Mouse (Mus musculus): ENCODE measurements around the gene Ryk.
"Not testable (repeated sequence)": the region's sequence is repeated elsewhere in the genome, so short reads cannot be mapped to it uniquely, and the experiment has no call there.

The Ryk gene

DNA sequence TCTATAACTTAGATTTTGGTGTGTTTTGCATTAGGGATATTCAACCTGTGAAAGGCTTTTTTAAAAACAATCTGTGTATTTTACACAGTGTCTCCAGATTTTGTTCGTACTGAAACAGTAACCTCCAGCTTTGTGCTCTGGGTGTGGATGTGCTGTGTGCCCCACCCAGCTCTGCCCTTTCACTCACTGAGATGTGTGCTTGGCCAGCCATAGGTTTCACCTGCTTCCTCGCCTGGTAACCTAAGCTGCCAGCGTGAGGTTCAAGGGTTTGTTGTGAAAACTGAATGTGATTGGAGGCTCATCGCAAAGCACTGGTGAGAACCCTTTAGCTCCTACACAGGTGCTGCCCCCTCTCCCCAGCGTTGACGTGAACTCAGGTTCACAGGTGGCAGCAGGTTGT is 70.2 kb downstream of the Ryk start:
- no peak for DNase-seq (ENCODE audit: low spot score in 2 of 2)

DNA sequence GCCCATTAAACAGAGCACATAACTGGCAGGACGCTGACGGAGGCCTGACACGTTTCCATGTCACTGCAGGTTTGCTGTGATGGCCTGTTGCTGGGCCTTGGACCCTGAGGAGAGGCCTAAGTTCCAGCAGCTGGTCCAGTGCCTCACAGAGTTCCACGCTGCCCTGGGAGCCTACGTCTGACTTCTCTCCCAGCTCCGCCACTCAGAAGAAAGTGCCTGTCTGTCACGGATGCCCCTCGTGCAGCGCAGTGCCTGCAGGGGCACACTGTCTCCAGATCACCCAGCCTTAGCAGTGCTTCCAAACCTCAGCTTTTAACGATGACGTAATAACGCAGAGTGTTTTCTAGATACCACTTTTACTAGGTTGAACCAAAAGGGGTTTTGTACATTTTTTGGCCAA is 72.1 kb downstream of the Ryk start:
- DNase-seq (ENCODE audit: low spot score in 2 of 2) = no peak

GRCm38 (mm10) chr9:102907521-102908246 is 73.0 kb downstream of the Ryk start:
- DNase-seq (ENCODE audit: low spot score in 2 of 2) = no peak

- DNase-seq (ENCODE audit: low spot score in 2 of 2) = no peak
Measured at GRCm38 (mm10) chr9:102911526-102911925, 76.8 kb downstream of the Ryk start.

GRCm38 (mm10) chr9:102912516-102913035 is 77.9 kb downstream of the Ryk start:
- DNase-seq (ENCODE audit: low spot score in 2 of 2) = no peak

GRCm38 (mm10) chr9:102913597-102913996 is 78.9 kb downstream of the Ryk start:
- DNase-seq (ENCODE audit: low spot score in 2 of 2) = not testable (repeated sequence)

DNA sequence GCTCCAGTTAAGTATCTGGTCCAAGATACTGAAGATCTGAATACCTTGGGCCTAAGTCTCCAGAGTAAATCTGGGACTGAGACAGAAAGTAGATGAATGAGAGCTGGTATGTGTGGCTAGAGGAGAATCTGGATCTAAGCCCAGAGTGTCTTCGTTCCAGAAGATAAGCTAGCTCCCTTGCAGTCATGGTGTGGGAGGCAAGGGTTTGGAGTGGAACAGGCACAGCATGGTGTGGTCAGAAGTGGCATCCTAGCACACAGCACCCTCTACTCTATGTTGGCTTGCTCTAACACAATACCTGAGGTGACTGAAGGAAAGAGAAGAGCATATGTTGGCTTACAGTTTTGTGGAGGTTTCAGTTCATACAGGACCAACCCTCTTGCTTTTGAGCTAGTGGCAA is 79.9 kb downstream of the Ryk start:
- DNase-seq (ENCODE audit: low spot score in 2 of 2) = peak in 1 of 2 experiments; percentile 56

DNA sequence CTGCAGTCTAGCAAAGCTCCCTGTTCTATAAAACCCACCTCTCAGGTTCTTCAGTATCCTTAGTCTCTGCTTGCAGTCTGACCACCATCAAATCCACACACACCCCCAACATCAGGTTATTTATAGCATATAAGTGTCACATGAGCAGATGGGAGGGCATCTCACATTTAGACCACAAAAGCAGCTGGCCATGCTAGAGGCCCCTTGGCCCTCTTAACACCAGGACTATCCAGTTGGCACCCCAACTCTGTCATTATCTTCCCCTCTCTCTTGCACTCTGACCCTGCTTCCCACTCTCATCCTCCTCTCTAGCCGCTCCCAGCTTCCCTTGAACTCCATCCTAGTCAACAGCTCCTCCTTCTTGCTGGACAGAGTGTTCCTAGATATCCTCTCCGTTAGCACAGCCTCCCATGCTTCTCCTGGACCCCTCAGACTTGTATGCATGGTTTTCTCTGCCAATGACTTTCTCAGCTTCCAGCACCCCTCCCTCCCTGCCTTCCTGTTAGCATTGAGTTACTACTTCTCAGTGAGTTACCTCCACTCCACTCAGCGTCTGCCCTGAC is 80.7 kb downstream of the Ryk start:
- no peak for DNase-seq (ENCODE audit: low spot score in 2 of 2)

DNA sequence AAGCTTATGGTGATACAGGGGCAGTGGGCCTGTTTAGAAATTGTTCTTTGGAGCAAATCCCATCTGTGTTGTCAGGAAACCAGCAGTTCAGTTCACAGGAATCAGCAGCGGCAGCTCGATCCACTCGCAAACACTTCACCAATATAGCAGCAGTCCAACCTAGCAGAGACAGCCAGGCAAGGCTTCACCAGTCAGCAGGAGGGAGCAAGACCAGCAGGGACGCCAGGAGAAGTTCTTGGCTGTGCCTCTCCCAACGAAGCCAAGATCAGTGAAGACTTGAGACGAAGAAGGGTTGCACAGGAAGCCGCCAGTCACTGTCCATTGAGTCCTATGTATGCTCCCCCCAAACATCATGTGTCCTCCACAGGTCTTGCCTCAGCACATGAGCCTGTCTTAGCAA is 81.4 kb downstream of the Ryk start:
- DNase-seq (ENCODE audit: low spot score in 2 of 2) = no peak

DNA sequence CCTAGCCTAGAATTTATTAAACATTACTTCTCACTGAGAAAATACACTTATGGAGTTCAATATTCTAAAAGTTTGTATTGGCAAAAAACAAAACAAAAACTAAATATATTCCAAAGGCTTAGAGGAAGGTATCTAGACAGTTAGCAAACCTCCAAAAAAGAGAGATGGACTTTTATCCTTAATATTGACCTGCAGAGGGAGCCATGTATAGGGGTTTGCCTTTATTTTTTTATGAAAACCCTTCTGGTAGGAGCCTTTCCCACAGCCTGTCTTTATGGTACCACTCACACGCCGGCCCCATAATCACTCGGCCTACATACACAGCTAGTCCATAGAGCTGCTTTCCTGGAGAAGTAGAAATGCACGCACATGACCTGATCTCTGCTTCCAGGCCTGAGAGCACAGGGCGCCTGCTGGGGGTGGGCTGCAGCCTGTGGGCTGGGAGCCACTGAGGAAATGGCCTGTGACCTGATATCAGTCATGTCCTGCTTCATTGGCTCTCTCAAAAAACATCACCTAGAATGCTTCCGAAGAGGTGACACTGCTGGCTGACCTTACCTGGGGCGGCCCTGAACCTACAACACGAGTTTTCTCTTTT is 82.9 kb downstream of the Ryk start:
- DNase-seq (ENCODE audit: low spot score in 2 of 2) = no peak

DNA sequence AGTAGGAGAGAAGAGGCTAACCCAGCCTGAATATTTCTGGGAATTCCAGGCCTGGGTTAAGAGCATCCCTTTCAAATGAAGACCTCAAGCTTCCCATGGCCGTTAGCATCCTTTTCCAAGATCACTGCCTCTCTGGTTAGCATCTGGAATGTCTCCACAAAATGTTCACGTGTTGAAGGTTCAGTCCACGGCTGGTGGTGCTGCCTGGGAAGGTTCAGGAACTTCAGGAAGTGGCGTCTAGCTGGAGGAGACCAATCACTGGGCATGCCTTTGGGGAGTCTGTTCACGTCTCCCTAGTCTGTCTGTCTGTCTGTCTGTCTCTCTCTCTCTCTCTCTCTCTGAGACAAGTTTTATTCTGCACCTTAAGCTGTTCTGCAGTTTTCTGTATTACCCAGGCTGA is 84.8 kb downstream of the Ryk start:
- no peak for DNase-seq (ENCODE audit: low spot score in 2 of 2)

DNA sequence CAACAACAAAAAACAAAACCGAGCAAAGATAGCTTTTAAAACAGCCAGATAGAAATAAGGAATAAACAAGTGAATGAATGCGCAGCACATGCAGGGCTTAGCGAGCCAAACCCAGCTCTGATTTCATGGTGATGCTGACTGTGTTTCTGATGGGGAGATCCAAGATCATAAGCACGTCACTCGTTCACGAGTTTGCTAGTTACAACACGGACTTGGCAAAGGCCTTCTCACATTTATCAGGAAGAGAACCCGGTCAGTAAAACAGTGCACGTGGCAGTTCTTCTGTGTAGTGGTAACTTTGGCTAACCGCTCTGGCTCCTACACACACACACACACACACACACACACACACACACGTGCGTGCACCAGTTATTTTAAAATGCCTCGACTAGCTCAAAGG is 87.1 kb downstream of the Ryk start:
- no peak for DNase-seq (ENCODE audit: low spot score in 2 of 2)

DNA sequence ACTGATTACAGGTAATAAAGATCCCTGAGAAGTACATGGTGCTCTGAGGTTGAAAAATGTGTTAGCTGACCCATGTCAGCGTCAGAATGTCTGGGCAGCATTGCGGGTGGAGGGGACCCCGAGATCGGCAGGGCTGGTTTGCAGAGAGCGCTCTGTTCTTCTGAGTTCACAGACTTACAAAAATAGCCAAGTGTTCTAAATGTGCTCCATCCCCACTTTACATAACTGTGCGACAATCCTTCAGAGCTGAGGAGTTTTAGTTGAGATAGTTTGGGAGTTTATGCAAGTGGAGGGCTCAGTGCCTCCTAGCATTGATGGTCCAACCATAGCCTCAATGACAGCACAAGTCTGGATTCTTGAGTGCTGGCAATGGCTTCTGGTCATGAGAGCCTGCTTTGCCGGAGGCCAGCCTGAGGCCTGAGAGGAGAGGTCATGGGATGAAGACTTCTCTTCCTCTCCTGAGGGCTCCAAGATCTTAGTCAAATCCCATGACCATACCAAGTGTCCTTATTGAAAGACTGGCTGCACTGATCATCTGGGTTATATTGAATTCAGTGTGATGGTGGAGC is 88.2 kb downstream of the Ryk start:
- no peak for DNase-seq (ENCODE audit: low spot score in 2 of 2)

DNA sequence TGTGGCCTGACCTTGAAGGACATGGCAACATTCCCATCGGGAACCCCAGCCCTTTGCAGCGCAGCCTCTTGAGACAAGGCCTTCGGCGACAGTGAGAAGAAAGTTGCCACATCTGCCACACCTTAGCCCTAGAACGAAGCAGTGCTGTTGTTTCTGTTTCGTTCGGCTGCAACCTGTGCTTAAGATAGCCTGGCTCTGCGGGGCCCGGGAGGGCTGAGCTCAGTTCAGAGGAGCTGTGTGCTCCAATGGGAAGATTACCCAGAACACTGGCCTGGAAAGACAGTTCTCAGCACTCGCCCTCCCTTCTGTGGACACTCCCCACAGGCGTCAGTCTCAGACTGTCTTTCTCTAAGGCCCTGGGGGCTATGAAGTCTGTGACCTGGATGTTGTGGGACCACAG is 89.1 kb downstream of the Ryk start:
- DNase-seq (ENCODE audit: low spot score in 2 of 2) = no peak

DNA sequence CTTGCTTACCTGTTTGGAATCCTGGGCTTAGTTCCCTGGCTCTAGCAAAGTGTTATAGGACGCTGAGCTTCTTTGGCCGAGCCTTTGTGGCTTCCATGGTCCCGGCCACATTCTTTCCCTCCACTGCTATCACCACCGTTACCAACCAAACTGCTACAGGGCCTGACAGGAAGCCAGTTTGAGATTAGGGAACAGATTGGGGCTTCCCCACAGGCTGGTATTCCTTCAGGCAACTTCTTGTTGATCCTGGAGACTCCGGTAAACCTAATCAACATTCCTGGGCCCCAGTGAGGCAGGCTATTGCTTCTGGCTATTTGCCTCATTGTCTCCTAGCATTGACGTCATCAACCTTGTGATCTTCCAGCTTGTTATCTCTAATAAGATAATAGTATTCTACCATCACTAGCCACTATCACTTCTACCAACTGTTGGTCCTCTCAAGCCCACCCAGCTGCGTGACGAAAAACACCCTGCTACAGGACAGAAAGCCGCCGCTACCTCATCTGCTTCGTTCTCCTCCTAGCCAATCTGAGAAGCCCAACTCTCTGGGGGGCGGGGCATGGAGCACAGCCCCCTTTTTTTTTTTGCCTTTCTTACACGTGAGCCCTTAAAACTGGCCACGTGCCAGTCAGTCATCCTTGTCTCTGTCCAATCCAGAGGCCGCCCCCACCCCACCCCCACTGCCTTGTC is 90.1 kb downstream of the Ryk start:
- DNase-seq (ENCODE audit: low spot score in 2 of 2) = no peak

DNA sequence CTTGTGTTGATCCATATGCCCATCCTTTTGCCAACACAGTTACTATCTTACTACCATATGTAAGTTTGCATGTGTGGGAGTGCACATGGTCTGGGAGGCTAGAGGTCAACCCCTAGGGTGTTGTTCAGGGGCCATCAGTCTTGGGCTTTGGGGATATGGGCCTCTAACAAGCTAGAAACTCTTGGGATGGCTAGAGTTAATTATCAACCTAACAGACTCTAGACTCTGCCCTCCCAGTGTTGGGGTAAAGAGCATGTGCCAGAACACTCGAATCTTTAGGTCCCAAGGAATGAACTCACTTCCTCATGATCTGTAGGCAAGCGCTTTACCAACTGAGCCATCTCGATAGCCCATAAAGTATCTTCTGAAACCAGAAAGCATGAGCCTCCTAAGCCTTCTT is 91.4 kb downstream of the Ryk start:
- DNase-seq (ENCODE audit: low spot score in 2 of 2) = no peak

- DNase-seq (ENCODE audit: low spot score in 2 of 2) = no peak
Measured at GRCm38 (mm10) chr9:102929776-102930175, 95.1 kb downstream of the Ryk start.

DNA sequence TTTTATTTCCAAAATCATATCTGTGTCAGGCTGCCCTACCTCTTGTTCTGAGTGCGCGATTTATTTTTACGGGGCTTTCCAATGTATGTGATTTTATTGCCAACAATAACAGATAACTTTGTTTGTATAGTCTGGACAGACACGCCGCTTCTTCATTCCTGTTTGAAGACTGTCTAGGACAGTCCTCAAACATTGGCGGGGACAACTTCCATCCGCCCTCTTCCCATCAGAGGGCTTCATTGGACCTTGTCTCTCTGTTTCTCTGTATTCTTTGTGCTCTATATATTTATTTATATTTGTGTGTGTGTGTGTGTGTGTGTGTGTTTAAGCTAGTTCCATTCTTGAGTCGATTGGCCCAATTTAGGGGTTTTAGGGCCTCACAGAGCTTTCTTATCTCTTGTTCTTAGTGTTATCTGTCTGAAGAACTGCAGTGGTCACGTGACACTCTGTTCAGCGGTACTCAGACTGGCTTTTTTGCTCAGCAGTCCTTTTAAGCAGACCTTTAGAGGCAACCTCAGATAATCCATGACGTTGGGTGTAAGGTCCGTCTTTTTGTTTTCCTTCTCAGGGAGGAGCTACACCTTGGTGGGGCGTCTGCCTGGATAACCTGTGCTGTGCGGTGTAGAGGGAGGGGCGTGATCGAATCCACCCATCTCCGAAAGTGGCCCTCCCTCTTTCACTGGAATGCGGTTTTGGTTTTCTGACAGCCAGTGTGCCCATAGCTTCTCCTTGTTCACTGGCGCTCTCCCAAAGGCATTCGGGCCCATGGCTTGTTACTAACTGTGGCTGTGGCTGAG is 99.4 kb downstream of the Ryk start:
- DNase-seq (ENCODE audit: low spot score in 2 of 2) = no peak

DNA sequence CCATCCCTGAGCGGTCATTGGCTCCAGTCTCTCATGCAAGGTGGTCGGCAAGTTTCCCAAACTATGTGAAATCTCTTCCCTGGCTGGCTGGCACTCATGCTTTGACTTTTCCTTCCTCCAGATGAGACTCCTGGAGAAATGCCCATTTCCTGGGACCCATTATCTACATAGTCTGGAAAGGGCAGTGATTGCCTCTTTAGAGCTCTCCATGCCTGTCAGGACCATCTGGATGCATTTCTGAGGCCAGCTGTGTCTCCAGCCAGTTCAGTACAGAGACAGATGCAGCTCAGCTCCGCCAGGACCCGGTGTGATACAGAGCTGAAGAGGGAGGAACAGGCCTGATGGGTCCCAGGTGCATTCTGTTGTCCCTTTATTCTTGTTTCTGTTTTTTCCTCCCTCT is 107.5 kb downstream of the Ryk start:
- no peak for DNase-seq (ENCODE audit: low spot score in 2 of 2)

GRCm38 (mm10) chr9:102944891-102945290 is 110.2 kb downstream of the Ryk start:
- no peak for DNase-seq (ENCODE audit: low spot score in 2 of 2)

DNA sequence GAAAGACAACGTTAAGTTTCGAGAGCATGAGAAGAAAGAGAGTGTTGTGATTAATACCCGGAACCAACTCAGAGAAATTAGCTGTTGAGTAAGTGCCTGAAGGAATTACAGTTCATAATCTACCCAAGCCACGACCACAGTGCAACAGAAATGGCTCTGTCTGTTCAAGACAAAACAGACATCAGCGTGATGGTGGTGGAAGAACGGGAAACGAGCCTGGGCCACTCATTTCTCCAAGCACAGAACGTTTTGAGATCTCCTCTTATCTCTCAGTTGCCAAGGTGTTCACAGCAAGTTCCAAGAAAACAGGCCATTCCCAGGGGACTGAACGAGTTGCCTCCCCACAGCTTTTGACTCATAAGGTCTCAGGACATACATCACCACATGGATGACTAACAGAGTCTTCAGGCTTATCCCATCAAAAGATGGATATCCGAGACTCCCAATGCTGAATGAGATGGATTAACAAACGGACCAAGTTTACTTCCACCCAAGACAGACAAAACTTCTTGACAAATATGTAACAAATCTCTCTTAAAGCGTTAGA is 111.8 kb downstream of the Ryk start:
- no peak for DNase-seq (ENCODE audit: low spot score in 2 of 2)
